Mouse (Mus musculus) urinary bladder, adult 2 months (tissue): Measurements from ENCODE around the gene Rin2. TPM values are rescaled to one million over a fixed set of nuclear protein-coding genes. Genes with fewer than 3 reads are reported as not detected.
"Not testable (repeated sequence)": the region's sequence is repeated elsewhere in the genome, so short reads cannot be mapped to it uniquely, and the experiment has no call there.

Source experiments
- DNase-seq: peaks from one replicate; pipeline ENCODE4 v3.0.0; 2022; ENCODE audit warnings: low spot score
- polyA plus RNA-seq: library from polyadenylated mRNA; depleted of rRNA; stranded (reverse); fragments of >200 nt; gene quantifications from 2 replicates; pipeline ENCODE4 v1.2.3, GENCODE M21; 2012; rRNA removed

The Rin2 gene
- polyA plus RNA-seq, 1 experiment, result 26.4 TPM

- no peak for DNase-seq
Measured at GRCm38 (mm10) chr2:145890571-145890970, 215.6 kb downstream of the Rin2 start.

DNA sequence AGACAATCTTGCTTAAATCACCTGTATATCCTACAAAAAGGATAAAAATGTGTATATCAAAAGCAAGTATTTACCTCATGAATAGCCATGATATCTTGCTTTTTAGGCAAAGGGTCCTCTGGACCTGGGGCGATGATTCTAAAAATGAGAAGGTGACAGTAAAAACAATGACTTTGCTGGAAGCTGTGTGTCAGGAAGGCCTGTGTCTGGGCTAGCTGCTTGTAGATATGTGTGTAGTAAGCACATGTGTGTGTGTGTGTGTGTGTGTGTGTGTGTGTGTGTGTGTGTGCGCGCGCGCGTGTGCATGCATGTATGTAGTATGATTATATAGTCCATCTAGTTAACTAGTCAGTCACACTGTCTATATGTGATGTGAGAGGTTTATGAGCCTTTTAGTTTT lies 218.7 kb downstream of the Rin2 start:
- no peak for DNase-seq

DNA sequence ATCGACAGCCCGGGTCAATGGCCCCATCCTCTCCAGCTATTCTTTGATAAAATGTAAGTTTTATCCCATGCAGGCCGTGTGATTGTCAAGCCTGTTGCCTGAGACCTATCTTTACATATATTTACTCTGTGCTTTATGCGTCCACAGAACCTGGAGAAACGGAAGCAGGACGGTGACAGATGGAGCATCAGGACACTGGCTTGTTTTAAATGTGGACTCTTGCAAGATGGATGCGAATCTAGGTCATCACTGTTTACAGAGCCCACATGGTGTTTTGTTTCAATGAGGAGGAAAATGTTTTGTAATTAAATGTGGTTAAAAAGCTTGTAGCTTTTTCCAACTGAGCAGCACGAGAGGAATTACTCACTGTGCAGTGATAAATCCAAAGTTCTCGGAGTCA lies 223.1 kb downstream of the Rin2 start:
- no peak for DNase-seq

DNA sequence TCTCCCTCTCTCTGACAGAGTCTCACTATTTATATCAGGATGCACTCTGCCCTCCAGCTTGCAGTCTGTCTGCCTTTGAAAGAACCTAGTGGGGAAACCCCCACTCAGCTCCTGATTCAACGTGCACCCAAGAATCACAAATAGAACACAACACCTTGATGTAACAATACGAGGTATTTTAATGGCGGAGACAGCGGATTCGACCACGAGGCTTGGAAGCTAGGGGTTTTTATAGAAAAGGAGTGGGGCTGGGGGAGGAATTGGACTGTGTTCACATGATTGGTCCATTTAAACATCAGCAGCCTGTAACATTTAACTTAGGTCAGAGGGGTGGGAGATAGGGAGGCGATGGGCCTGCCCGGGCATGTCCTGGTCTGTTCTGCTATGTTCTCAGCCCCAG lies 225.3 kb downstream of the Rin2 start:
- not testable (repeated sequence) for DNase-seq

- DNase-seq, result no peak
Measured at GRCm38 (mm10) chr2:145901861-145902260, 226.8 kb downstream of the Rin2 start, which contains the start of gene Naa20. Naa20 (plus strand) TSS chr2:145902099.

GRCm38 (mm10) chr2:145903061-145903901 lies 228.3 kb downstream of the Rin2 start:
- DNase-seq, result peak; percentile 78

- no peak for DNase-seq
Measured at GRCm38 (mm10) chr2:145903983-145904616, 229.1 kb downstream of the Rin2 start.

- no peak for DNase-seq
Measured at GRCm38 (mm10) chr2:145905156-145905555, 230.1 kb downstream of the Rin2 start.

DNA sequence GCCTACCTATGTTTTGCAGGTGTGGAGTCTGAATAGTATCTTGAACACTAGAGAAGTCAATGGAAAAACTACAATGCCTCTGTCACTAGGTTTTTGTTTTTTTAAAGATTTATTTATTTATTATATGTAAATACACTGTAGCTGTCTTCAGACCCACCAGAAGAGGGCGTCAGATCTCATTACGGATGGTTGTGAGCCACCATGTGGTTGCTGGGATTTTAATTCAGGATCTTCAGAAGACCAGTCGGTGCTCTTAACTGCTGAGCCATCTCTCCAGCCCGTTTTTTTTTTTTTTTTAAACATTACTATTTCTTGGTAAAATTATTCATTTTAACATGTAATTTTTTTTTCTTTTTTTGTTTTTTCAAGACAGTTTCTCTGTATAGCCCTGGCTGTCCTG lies 230.9 kb downstream of the Rin2 start:
- not testable (repeated sequence) for DNase-seq

- no peak for DNase-seq
Measured at GRCm38 (mm10) chr2:145920941-145921650, 246.1 kb downstream of the Rin2 start.

GRCm38 (mm10) chr2:145934339-145935231 lies 259.6 kb downstream of the Rin2 start, which contains the start of the genes Cfap61 and Crnkl1:
Cfap61 (plus strand) TSS chr2:145934784.
Crnkl1 (minus strand) TSS chr2:145935014.
- peak; percentile 83 for DNase-seq

DNA sequence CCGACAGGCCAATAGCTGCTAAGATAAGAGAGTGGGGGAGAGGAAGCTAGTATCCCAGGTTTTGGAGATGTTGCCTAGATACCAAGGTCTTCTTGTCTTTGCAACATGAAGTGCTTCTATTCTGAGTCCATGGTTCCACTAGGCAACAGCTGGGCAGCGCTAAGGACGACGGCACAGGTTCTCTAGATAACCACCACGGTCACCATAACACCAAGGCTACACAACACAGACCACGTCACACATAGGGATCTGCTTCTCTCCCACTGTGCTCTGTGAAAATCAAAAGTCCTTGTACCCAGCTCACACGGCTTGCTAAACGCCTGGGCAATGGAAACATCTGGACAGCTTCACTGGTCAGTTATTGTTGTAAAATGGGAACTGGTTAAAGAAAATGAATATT lies 262.0 kb downstream of the Rin2 start:
- no peak for DNase-seq

Other genes starting within 250 kb of the Rin2 start
- 61.3 and 78.9 TPM in 2 replicates for gene Naa20, start 226.9 kb downstream of the Rin2 start, polyA plus RNA-seq